Mouse (Mus musculus) liver, embryonic 14.5 days (tissue): Measurements from ENCODE around the gene Sgms2. TPM values are rescaled to one million over a fixed set of nuclear protein-coding genes. Genes with fewer than 3 reads are reported as not detected.
A peak's percentile ranks its signal among the peaks of the same experiment; 100 is the strongest.

Experiments used
- ATAC-seq: fragments of 200-750 bp; cut with Nextera tagmentation; 2 replicates; pipeline ENCODE4 v1.8.0; 2017; ENCODE audit warnings: moderate number of reproducible peaks, mild to moderate bottlenecking, moderate library complexity; ENCODE audit not compliant: insufficient read depth
- DNase-seq, 3 experiments: peaks; one replicate each; pipeline ENCODE4 v3.0.0-alpha.2; 2012 to 2013; ENCODE audit warnings: low read depth in 3 of 3, low spot score in 3 of 3
- H3K27ac ChIP-seq: fragments of 300-500 bp; sonication (generic); 2 replicates; pipeline ENCODE4 v1.5.1; 2014; ENCODE audit warnings: moderate library complexity, mild to moderate bottlenecking, control low read depth, inconsistent platforms
- H3K27me3 ChIP-seq: fragments of 300-500 bp; sonication (generic); 2 replicates; pipeline ENCODE4 v1.6.1; 2014; ENCODE audit warnings: mild to moderate bottlenecking, low read length, moderate library complexity; ENCODE audit not compliant: control insufficient read depth, insufficient read depth
- H3K36me3 ChIP-seq: fragments of 300-500 bp; sonication (generic); replicated peaks from 2 replicates; pipeline ENCODE4 v1.6.1; 2014; ENCODE audit warnings: low read depth; ENCODE audit not compliant: control insufficient read depth, insufficient read depth
- H3K4me1 ChIP-seq, 2 experiments: fragments of 200-500 bp in 1 of 2; fragments of 300-500 bp in 1 of 2; sonication (generic) in 1 of 2; replicated peaks; 2 replicates each; pipeline ENCODE4 v1.6.1; 2012 to 2014; ENCODE audit warnings: antibody characterized with exemption in 1 of 2, inconsistent platforms in 1 of 2, low read length in 1 of 2; ENCODE audit not compliant: control insufficient read depth in 2 of 2, insufficient read depth in 2 of 2
- H3K4me2 ChIP-seq: fragments of 300-500 bp; sonication (generic); 2 replicates; pipeline ENCODE4 v1.6.1; 2014; ENCODE audit warnings: low read depth, mild to moderate bottlenecking, control low read depth, moderate library complexity
- H3K4me3 ChIP-seq, 2 experiments: fragments of 200-500 bp in 1 of 2; fragments of 300-500 bp in 1 of 2; sonication (generic) in 1 of 2; 2 replicates each; pipeline ENCODE4 v1.5.1; 2012 to 2014; ENCODE audit warnings: low read depth in 2 of 2, low read length in 2 of 2, mild to moderate bottlenecking in 2 of 2, control low read depth in 1 of 2, inconsistent platforms in 1 of 2, moderate library complexity in 1 of 2; ENCODE audit not compliant: insufficient read depth in 1 of 2
- H3K9ac ChIP-seq: fragments of 300-500 bp; sonication (generic); replicated peaks from 2 replicates; pipeline ENCODE4 v1.6.1; 2014; ENCODE audit warnings: mild to moderate bottlenecking, control low read depth, moderate library complexity
- H3K9me3 ChIP-seq: fragments of 300-500 bp; sonication (generic); 2 replicates; pipeline ENCODE4 v1.6.1; 2016; ENCODE audit warnings: low read length, mixed read lengths; ENCODE audit not compliant: control insufficient read depth
- CTCF ChIP-seq: IDR thresholded peaks from 2 replicates; pipeline ENCODE4 v1.5.1; 2016; ENCODE audit warnings: antibody characterized with exemption, low read depth, control low read depth
- EP300 ChIP-seq: IDR thresholded peaks from 2 replicates; pipeline ENCODE4 v1.6.1; 2016; ENCODE audit warnings: antibody characterized with exemption, low read depth
- WGBS: fragments of 180-500 bp; shearing (Covaris S2); extraction: QIAGEN DNeasy Blood & Tissue Kit; methylation state at CpG from one replicate; pipeline ENCODE4 v1.1.7; 2014; ENCODE audit not compliant: insufficient replicate concordance; 5-methylcytosine and 5-hydroxymethylcytosine counted together
- polyA plus RNA-seq, 2 experiments: library from polyadenylated mRNA; depleted of rRNA in 1 of 2; stranded (reverse) in 1 of 2; unstranded in 1 of 2; fragments of >200 nt; fragmentation: Nextera tagmentation in 1 of 2; extraction: Ambion mirVana in 1 of 2; gene quantifications; 2 replicates each; pipeline versions ENCODE4 v1.2.1 to v1.2.3; 2012 to 2014

The Sgms2 gene
- polyA plus RNA-seq, 2 experiments, result 1.6 to 3.6 TPM

- Histone ChIP-seq H3K4me2 (no peak overlapping the region), H3K9ac (no peak overlapping the region), H3K36me3 (no peaks in the 10 kb centered on the region), H3K9me3 (no peaks in the 10 kb centered on the region), H3K4me1 (no peaks in the 10 kb centered on the region; a peak in 2 of 4 replicates), H3K27ac (no peak overlapping the region), H3K4me3 (no peak overlapping the region), H3K27me3 (no peaks in the 10 kb centered on the region)
- 61% methylated on average over 4 of the region's 4 CpGs for WGBS
- ATAC-seq (no peak), DNase-seq (no peak)
- TF ChIP-seq EP300, result no peak
- no peak for TF ChIP-seq CTCF
These were observed 180.6 kb downstream of the Sgms2 start for GRCm38 (mm10) chr3:131310572-131310971.

DNA sequence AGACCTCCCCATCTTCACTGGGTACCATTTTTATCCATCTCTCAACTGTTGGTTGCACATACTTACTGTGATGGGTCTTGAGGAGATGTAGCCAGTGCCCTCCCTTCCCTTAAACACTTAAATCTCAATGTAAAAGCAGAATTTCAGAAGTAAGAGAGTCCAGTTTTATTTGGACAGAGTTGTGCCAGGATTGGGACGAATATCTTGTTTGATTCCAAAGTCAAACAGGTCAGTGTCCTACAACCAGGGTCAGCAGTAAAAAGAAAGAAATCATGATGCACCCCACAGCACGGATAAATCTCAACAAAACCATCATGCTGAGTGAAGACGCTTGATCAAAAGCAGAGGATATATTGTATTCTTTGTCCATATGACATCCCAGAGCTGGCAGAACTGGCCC is 183.4 kb downstream of the Sgms2 start:
- Histone ChIP-seq H3K27me3 (no peaks in the 10 kb centered on the region), H3K4me3 (no peak overlapping the region), H3K4me2 (no peak overlapping the region), H3K9me3 (no peaks in the 10 kb centered on the region), H3K4me1 (peaks cover 0 to 2% of the 10 kb centered on the region in 2 experiments; a peak in 2 of 4 replicates), H3K36me3 (no peaks in the 10 kb centered on the region), H3K9ac (no peak overlapping the region), H3K27ac (no peak overlapping the region)
- DNase-seq (no peak), ATAC-seq (no peak)
- 66% methylated on average over 3 of the region's 3 CpGs for WGBS
- TF ChIP-seq EP300, result no peak

DNA sequence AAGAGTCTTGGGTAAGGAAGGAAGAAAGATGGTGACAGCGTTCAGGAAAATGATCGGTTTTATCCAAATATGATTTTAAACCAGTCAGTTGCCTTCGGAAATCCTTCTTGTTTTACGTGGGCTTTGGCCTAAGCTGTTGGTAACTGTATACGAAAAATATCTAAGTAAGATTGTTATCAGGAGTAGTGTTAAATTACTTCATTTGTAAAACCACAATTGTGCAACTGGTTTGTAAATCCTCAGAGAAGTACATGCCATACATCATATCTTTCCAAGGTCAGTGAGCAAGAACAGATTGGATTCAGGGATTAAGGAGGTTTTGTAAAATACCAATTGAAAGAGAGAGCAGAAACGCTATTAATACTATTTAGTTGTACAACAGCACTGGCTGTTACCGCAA is 185.0 kb downstream of the Sgms2 start:
- TF ChIP-seq CTCF, result no peak
- TF ChIP-seq EP300, result no peak
- ATAC-seq, result no peak
- Histone ChIP-seq H3K27me3 (no peaks in the 10 kb centered on the region), H3K4me2 (no peak overlapping the region), H3K27ac (no peak overlapping the region), H3K9me3 (no peaks in the 10 kb centered on the region), H3K4me1 (peaks cover 0 to 2% of the 10 kb centered on the region in 2 experiments; a peak in 2 of 4 replicates), H3K36me3 (no peaks in the 10 kb centered on the region), H3K9ac (no peak overlapping the region), H3K4me3 (no peak overlapping the region)
- WGBS, result 68% methylated on average over 7 of the region's 7 CpGs
- DNase-seq, result no peak

DNA sequence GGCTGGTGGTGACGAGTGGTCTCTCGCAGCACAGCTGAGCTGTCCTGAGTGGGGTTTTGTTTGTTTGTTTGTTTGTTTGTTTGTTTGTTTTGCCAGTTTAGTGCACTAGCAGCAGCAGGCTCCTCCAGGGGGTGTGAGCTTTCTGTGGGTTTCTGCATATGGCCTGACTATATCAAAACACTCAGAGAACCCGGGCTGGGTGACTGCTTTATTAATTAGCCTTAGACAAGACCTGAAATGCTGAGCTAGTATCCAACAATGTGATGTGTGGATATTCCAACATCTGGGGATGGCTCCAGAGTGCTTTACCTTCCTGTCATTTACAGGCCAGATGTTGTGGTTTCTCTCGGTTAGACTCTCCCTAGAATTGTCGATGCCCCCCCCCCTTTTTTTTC is 187.9 kb downstream of the Sgms2 start:
- Histone ChIP-seq H3K36me3 (no peaks in the 10 kb centered on the region), H3K4me3 (peak overlapping the region; percentile 46 to 52), H3K9me3 (no peaks in the 10 kb centered on the region), H3K27ac (no peak overlapping the region), H3K27me3 (no peaks in the 10 kb centered on the region), H3K4me1 (0 out of 4 replicates have a peak, but pooled peaks cover 0 to 2% of the 10 kb centered on the region in 2 experiments), H3K9ac (no peak overlapping the region), H3K4me2 (peak overlapping the region; percentile 65)
- TF ChIP-seq CTCF (no peak), EP300 (no peak)
- ATAC-seq, result peak; percentile 32; the same call in 1 of the 2 replicates
- DNase-seq, result no peak
- 14% methylated on average over 5 of the region's 5 CpGs for WGBS

GRCm38 (mm10) chr3:131302452-131303319 is 188.5 kb downstream of the Sgms2 start, which contains the start of gene Cyp2u1:
Gene Cyp2u1 (minus strand): TSS chr3:131303227.
- H3K4me2 ChIP-seq, result peak within 1 kb of the TSS; percentile 65
- peak; percentile 94 for ATAC-seq
- 0 out of 4 replicates have a peak, but pooled peaks cover 0 to 2% of the 10 kb centered on the region in 2 experiments for H3K4me1 ChIP-seq
- no peaks in the 10 kb centered on the region for H3K27me3 ChIP-seq
- H3K9ac ChIP-seq, result no peak within 1 kb of the TSS
- DNase-seq, result peak; percentile 51 to 64 (median 55)
- WGBS, result 1% methylated on average over 70 of the region's 71 CpGs
- TF ChIP-seq EP300 (no peak), CTCF (peak; percentile 25; the same call in 1 of the 2 replicates)
- peak within 1 kb of the TSS; percentile 46 to 52 for H3K4me3 ChIP-seq
- H3K27ac ChIP-seq, result no peak within 1 kb of the TSS
- H3K9me3 ChIP-seq, result no peaks in the 10 kb centered on the region
- H3K36me3 ChIP-seq, result no peaks in the 10 kb centered on the region
